Mouse (Mus musculus): ENCODE results near the gene Foxd3. TPM values are rescaled to one million over a fixed set of nuclear protein-coding genes. Genes with fewer than 3 reads are reported as not detected.

The Foxd3 gene
- total RNA-seq, 2 experiments from 2014 or later = 0.40 to 1.1 TPM

- no peak for DNase-seq
These were observed 1.3 kb downstream of the Foxd3 start for GRCm38 (mm10) chr4:99657430-99657820.

- DNase-seq = peak in 1 of 2 experiments; percentile 9
These were observed 1.9 kb downstream of the Foxd3 start for GRCm38 (mm10) chr4:99657831-99658470.

- no peak for DNase-seq
These were observed 2.8 kb downstream of the Foxd3 start for GRCm38 (mm10) chr4:99658881-99659280.

GRCm38 (mm10) chr4:99659361-99660072 is 3.4 kb downstream of the Foxd3 start:
- DNase-seq = no peak

- DNase-seq = peak in 1 of 2 experiments; percentile 17
These were observed 4.0 kb downstream of the Foxd3 start for GRCm38 (mm10) chr4:99660073-99660611.

- peak; percentile 58 to 71 for DNase-seq
These were observed 4.9 kb downstream of the Foxd3 start for GRCm38 (mm10) chr4:99660981-99661380.

GRCm38 (mm10) chr4:99661956-99662355 is 5.9 kb downstream of the Foxd3 start:
- no peak for DNase-seq

- no peak for DNase-seq
These were observed 6.3 kb downstream of the Foxd3 start for GRCm38 (mm10) chr4:99662431-99662830.

GRCm38 (mm10) chr4:99662841-99663567 is 6.9 kb downstream of the Foxd3 start:
- no peak for DNase-seq

GRCm38 (mm10) chr4:99663710-99664109 is 7.6 kb downstream of the Foxd3 start:
- DNase-seq = no peak

GRCm38 (mm10) chr4:99670203-99670851 is 14.2 kb downstream of the Foxd3 start:
- no peak for DNase-seq

- DNase-seq = no peak
These were observed 19.1 kb downstream of the Foxd3 start for GRCm38 (mm10) chr4:99675191-99675590.

GRCm38 (mm10) chr4:99683941-99684340 is 27.8 kb downstream of the Foxd3 start:
- no peak for DNase-seq

GRCm38 (mm10) chr4:99686308-99686707 is 30.2 kb downstream of the Foxd3 start:
- DNase-seq = no peak

Small RNAs within 50 kb of the gene (microRNA-seq; reads per million reads assigned to microRNA genes)
- not detected for gene Gm23366

Other genes with a start within 250 kb of the Foxd3 start
- gene Alg6, start 59.4 kb downstream of the Foxd3 start, total RNA-seq (2021) = 1 to 10 TPM; 6.1 to 7.6 TPM
- 1 to 10 TPM; 5.0 to 8.6 TPM for gene Efcab7, start 172.9 kb downstream of the Foxd3 start, total RNA-seq (2021)

All from adrenal gland, postnatal 36 days (tissue).